In the genomic region with DNA sequence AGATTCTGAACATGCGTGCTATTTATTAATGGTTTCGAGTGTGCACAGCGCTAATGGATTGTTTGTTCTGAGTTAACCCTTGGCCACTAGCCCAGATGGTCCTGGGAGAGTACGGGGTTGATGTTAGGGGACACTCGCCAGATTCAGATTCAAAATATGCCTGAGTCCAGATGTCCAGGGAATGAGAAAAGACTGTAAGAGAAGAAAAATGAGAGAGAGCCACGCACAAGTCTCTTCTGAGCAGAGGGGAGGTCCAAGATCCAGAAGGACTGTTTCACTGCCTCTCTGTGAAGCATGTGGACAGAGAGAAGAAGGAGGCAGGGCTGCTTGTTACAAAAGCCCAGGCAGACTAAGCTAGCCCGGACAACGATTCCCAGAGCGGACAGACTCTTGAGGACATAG, we compare ENCODE assay signal across 8 mouse cellular contexts. TPM values are rescaled to one million over a fixed set of nuclear protein-coding genes. Genes with fewer than 3 reads are reported as not detected.
A peak's percentile ranks its signal among the peaks of the same experiment; 100 is the strongest.
DNase-seq lines count a peak whose midpoint lies in the region; TF ChIP-seq lines count a peak whose summit lies in the region.

No protein-coding gene starts in this region.

- TF ChIP-seq POLR2A in liver, adult 2 months (IDR thresholded peaks at IDR 0.05; ENCODE audit: extremely low read depth, insufficient read depth, low read length), result no peak

- H3K4me1 ChIP-seq in liver, adult 2 months (ENCODE audit: control insufficient read depth, insufficient read depth, low read length), result peaks cover 4% of the 10 kb centered on the region; the same call in 1 of the 2 replicates

- no peaks in the 10 kb centered on the region for H3K36me3 ChIP-seq in liver, adult 2 months (ENCODE audit: control insufficient read depth, insufficient read depth, low read length)

- no peak overlapping the region for H3K9ac ChIP-seq in liver, adult 2 months (ENCODE audit: low read depth, low read length)

- WGBS in liver, adult 2 months, result 21% methylated on average over 9 of the region's 9 CpGs

- peak; percentile 47 for DNase-seq in liver, adult 2 months (ENCODE audit: extremely low read depth, low read depth, low spot score)
- no peak for DNase-seq in liver
- peak; percentile 68 to 72 for DNase-seq in gastrocnemius, adult 8-10 months (ENCODE audit: low spot score in 2 of 2)
- DNase-seq in kidney, adult 9 months, result peak; percentile 40
- DNase-seq in skeletal muscle tissue, adult 2 months (ENCODE audit: low read depth, low spot score), result peak; percentile 83
- DNase-seq in thymus, postnatal 10 days (ENCODE audit: low spot score in 2 of 2), result no peak
- DNase-seq in cerebellum, adult 18-20 months, result no peak
- DNase-seq in layer of hippocampus, postnatal 25 days (ENCODE audit: extremely low spot score in 1 of 2, low spot score in 1 of 2), result no peak

- no peak for TF ChIP-seq CTCF in liver, adult 2 months (IDR thresholded peaks at IDR 0.05; ENCODE audit: low read depth, low read length)

- no peak overlapping the region for H3K4me3 ChIP-seq in liver, adult 2 months (ENCODE audit: insufficient read depth, low read depth, low read length)

- H3K27me3 ChIP-seq in liver, adult 2 months (ENCODE audit: control insufficient read depth, insufficient read depth, low read length), result no peaks in the 10 kb centered on the region

- no peak overlapping the region; the same call in 1 of the 2 replicates for H3K27ac ChIP-seq in liver, adult 2 months (replicated peaks; ENCODE audit: insufficient read depth, low read depth, low read length)

- no peaks in the 10 kb centered on the region for H3K79me2 ChIP-seq in liver, adult 2 months (ENCODE audit: control insufficient read depth, insufficient read depth, low read length)

RNA-seq across cellular contexts. Expression of a gene that starts 33.8 kb away (rescaled TPM):
- 21.5 and 29.7 TPM in 2 replicates for total RNA-seq in liver, adult 2 months (2014; rRNA removed)
- 11.3 and 18.2 TPM in 2 replicates for polyA plus RNA-seq in liver, adult 2 months (2012; rRNA removed)
- total RNA-seq in gastrocnemius, adult 8-10 months (2022), result under 1 TPM in 3 of 4 experiments, not detected in 1; 0.36 to 0.46 (median 0.40) TPM
- total RNA-seq in layer of hippocampus, postnatal 25 days (2021), result not detected

Comparison
In these comparisons a context has a peak if more than half of its experiments do, and no peak if none do; other contexts are left out.
1. DNase-seq: peak in liver, adult 2 months (single experiment), gastrocnemius, adult 8-10 months (2 of 2), kidney, adult 9 months (single experiment) and skeletal muscle tissue, adult 2 months (single experiment); none in liver (single experiment), thymus, postnatal 10 days (0 of 2), cerebellum, adult 18-20 months (0 of 2) and layer of hippocampus, postnatal 25 days (0 of 2).
2. RNA of a gene that starts 33.8 kb away (total RNA-seq): 21.5 to 29.7 TPM in liver, adult 2 months; 0.36 to 0.46 TPM in gastrocnemius, adult 8-10 months and not detected in layer of hippocampus, postnatal 25 days; every median in the first group is over 10 times any median in the second.